ENCODE assay signal across 8 mouse cellular contexts in the genomic region with DNA sequence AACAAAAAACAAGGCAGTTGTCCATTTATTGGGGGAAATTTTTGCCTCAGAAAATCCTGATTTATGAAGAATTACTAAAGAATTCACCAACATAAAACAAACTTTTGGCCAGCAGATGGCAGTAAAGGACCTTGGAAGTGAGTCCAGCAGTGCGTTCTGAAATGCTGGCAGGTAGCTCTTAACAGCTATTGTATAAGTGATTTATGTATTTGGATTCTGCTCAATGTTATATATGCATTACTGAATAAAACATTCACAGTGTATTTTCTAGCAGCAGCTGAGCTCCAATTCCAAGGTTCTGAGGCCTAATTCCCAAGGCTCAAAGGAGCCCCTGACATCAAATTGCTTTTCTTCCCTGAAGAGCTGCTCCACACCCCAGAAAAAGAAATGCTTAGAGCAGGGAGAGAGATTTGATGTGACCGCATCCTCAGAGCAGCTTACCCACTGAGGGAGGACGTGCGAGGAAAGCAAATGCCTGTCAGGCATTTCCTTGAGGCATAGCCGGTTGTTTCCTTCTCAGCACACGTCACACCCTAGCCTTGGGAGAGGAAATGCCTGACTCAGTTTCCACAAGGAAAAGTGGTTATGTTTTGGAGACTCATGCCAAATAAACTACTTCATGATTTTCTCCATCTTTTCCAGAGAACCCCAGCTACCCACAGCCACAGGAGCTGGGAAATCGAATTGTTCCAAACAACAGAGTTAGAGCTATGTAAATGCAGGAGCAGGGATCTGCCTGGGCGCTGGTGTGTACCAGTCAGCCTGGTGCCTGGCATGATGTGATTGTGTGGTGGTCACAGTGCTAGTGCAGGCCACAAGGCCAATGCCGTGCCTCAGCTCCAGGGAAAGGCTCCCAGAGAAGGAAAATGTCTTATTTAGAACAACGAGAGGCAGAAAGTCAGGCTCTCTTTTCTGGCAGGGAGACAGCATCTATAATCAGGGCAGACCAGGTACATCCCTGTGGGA.
DNase-seq lines count a peak whose midpoint lies in the region; ATAC-seq and TF ChIP-seq lines count a peak whose summit lies in the region.

No protein-coding gene starts in this region.

- no peaks in the 10 kb centered on the region for H3K36me3 ChIP-seq in hindbrain, postnatal 0 days (ENCODE audit: insufficient read depth, low read length)

- H3K9ac ChIP-seq in hindbrain, postnatal 0 days (replicated peaks; ENCODE audit: low read length), result no peak overlapping the region

- H3K4me2 ChIP-seq in hindbrain, postnatal 0 days (ENCODE audit: low read depth, low read length), result no peak overlapping the region

- TF ChIP-seq CTCF in hindbrain, postnatal 0 days (IDR thresholded peaks at IDR 0.05; ENCODE audit: low read depth), result peak; percentile 78

- ATAC-seq in hindbrain, postnatal 0 days, result peak; percentile 73
- no peak for ATAC-seq in monocyte, adult 5-6 weeks (replicated peaks; ENCODE audit: insufficient number of reproducible peaks, low FRiP score, low TSS enrichment, poor library complexity, severe bottlenecking)

- H3K4me3 ChIP-seq in hindbrain, postnatal 0 days (ENCODE audit: low read length), result no peak overlapping the region

- no peaks in the 10 kb centered on the region for H3K9me3 ChIP-seq in hindbrain, postnatal 0 days (ENCODE audit: low read length)

- DNase-seq in Muller cell, postnatal 12 days (ENCODE audit: inconsistent ontology term), result peak; percentile 50
- peak; percentile 73 for DNase-seq in c-Kit-negative CD71-positive TER-119-positive erythroid progenitor cells, embryonic 14.5 days (ENCODE audit: low read depth, low spot score)
- DNase-seq in fibroblast of lung, adult 2 months (ENCODE audit: low read depth), result peak; percentile 5
- DNase-seq in hindbrain, postnatal 0 days (ENCODE audit: low spot score), result peak; percentile 97
- DNase-seq in layer of hippocampus, postnatal 14 days (ENCODE audit: low spot score in 2 of 2), result peak; percentile 63 to 88
- DNase-seq in lung, postnatal 25 days (ENCODE audit: low spot score), result peak; percentile 72
- DNase-seq in right cerebral cortex, postnatal 10 days (ENCODE audit: low spot score in 2 of 2), result peak; percentile 83 to 85

- WGBS in hindbrain, postnatal 0 days, result 26% methylated on average over 10 of the region's 10 CpGs

- peak overlapping the region; percentile 67; the same call in 1 of the 2 replicates for H3K27ac ChIP-seq in hindbrain, postnatal 0 days

- no peaks in the 10 kb centered on the region for H3K4me1 ChIP-seq in hindbrain, postnatal 0 days (ENCODE audit: insufficient read depth, low read length)

- no peaks in the 10 kb centered on the region for H3K27me3 ChIP-seq in hindbrain, postnatal 0 days (ENCODE audit: insufficient read depth, low read length)

Comparison
In these comparisons a context has a peak if more than half of its experiments do, and no peak if none do; other contexts are left out.
1. DNase-seq: peak in every context shown above with its lines; median percentile 97 in hindbrain, postnatal 0 days; 84 in right cerebral cortex, postnatal 10 days; 76 in layer of hippocampus, postnatal 14 days; 73 in c-Kit-negative CD71-positive TER-119-positive erythroid progenitor cells, embryonic 14.5 days; 72 in lung, postnatal 25 days; 50 in Muller cell, postnatal 12 days; 5 in fibroblast of lung, adult 2 months.